ENCODE assay signal across 8 mouse cellular contexts in the genomic region with DNA sequence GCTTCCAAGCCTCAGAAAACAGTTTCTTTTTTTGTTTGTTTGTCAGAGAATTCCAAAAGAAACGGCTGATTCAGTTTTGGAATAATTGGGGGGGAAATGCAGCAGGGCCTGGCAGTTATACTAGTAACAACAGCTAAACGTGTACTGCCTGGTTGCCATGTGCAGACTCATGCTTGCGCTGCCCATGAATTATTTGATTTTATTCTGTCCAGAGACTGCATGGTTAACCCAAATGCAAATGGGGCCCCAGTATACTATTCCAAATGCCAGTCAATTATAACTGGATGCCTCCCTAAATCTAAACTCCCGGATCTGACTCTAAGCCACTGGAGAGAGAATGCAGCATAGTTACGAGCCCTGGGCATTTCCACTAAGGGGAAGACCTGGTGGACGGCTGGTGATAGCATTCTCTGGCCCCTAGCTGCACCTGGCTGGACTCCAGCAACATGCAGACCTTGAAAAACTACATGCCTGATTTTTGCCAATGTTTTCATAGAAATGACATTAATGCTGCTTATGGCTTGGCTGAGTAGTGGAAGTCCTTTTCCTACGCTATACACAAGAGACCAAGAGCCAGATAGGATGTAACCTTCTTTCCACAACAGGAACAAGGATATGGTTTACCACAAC. TPM values are rescaled to one million over a fixed set of nuclear protein-coding genes. Genes with fewer than 3 reads are reported as not detected.
A peak's percentile ranks its signal among the peaks of the same experiment; 100 is the strongest.
DNase-seq lines count a peak whose midpoint lies in the region; ATAC-seq lines count a peak whose summit lies in the region.

No protein-coding gene starts in this region.

- peaks cover 15% of the 10 kb centered on the region for H3K4me1 ChIP-seq in embryonic facial prominence, embryonic 10.5 days
- no peaks in the 10 kb centered on the region; the same call in 1 of the 2 replicates for H3K4me1 ChIP-seq in intestine, embryonic 15.5 days (replicated peaks)
- H3K4me1 ChIP-seq in neural tube, embryonic 14.5 days (ENCODE audit: control insufficient read depth, insufficient read depth, low read length) = no peaks in the 10 kb centered on the region; the same call in 1 of the 2 replicates

- H3K27me3 ChIP-seq in embryonic facial prominence, embryonic 10.5 days (replicated peaks; ENCODE audit: low read depth, poor library complexity, severe bottlenecking) = peaks cover 49% of the 10 kb centered on the region
- H3K27me3 ChIP-seq in intestine, embryonic 15.5 days (replicated peaks) = no peaks in the 10 kb centered on the region
- H3K27me3 ChIP-seq in neural tube, embryonic 14.5 days (ENCODE audit: control insufficient read depth, insufficient read depth, low read length) = no peaks in the 10 kb centered on the region

- 45% methylated on average over 7 of the region's 7 CpGs for WGBS in embryonic facial prominence, embryonic 10.5 days
- WGBS in intestine, embryonic 15.5 days = 47% methylated on average over 7 of the region's 7 CpGs
- WGBS in neural tube, embryonic 14.5 days = 27% methylated on average over 7 of the region's 7 CpGs

- peak overlapping the region; percentile 70 for H3K4me3 ChIP-seq in embryonic facial prominence, embryonic 10.5 days
- H3K4me3 ChIP-seq in intestine, embryonic 15.5 days (replicated peaks) = peak overlapping the region; percentile 68
- peak overlapping the region; percentile 63 for H3K4me3 ChIP-seq in neural tube, embryonic 14.5 days (ENCODE audit: low read depth, low read length)

- peak; percentile 37 to 43 for DNase-seq in layer of hippocampus, postnatal 14 days (ENCODE audit: low spot score in 2 of 2)
- no peak for DNase-seq in layer of hippocampus, adult 9-10 months (ENCODE audit: low spot score)
- DNase-seq in embryonic facial prominence, embryonic 10.5 days (ENCODE audit: low spot score) = no peak
- no peak for DNase-seq in spleen, postnatal 10 days (ENCODE audit: low spot score in 2 of 2)
- DNase-seq in lung, postnatal 10 days = no peak
- DNase-seq in natural killer cell, adult 2 months (ENCODE audit: low spot score in 2 of 2) = no peak

- H3K36me3 ChIP-seq in embryonic facial prominence, embryonic 10.5 days (replicated peaks) = no peaks in the 10 kb centered on the region
- H3K36me3 ChIP-seq in intestine, embryonic 15.5 days = no peaks in the 10 kb centered on the region
- H3K36me3 ChIP-seq in neural tube, embryonic 14.5 days (ENCODE audit: control insufficient read depth, insufficient read depth, low read length) = no peaks in the 10 kb centered on the region

- peak overlapping the region; percentile 86 for H3K27ac ChIP-seq in embryonic facial prominence, embryonic 10.5 days (replicated peaks)
- peak overlapping the region; percentile 79 for H3K27ac ChIP-seq in intestine, embryonic 15.5 days
- H3K27ac ChIP-seq in neural tube, embryonic 14.5 days (ENCODE audit: low read depth, low read length) = peak overlapping the region; percentile 95

- no peaks in the 10 kb centered on the region for H3K9me3 ChIP-seq in embryonic facial prominence, embryonic 10.5 days
- H3K9me3 ChIP-seq in intestine, embryonic 15.5 days = no peaks in the 10 kb centered on the region
- no peaks in the 10 kb centered on the region for H3K9me3 ChIP-seq in neural tube, embryonic 14.5 days (ENCODE audit: control insufficient read depth, low read length)

- H3K9ac ChIP-seq in intestine, embryonic 15.5 days = peak overlapping the region; percentile 57; the same call in 1 of the 2 replicates
- peak overlapping the region; percentile 76 for H3K9ac ChIP-seq in neural tube, embryonic 14.5 days (replicated peaks; ENCODE audit: low read depth, low read length)

- peak; percentile 31; the same call in 1 of the 2 replicates for ATAC-seq in intestine, embryonic 15.5 days
- ATAC-seq in neural tube, embryonic 14.5 days (ENCODE audit: low read depth) = no peak

- peak overlapping the region; percentile 91 for H3K4me2 ChIP-seq in intestine, embryonic 15.5 days (replicated peaks)
- peak overlapping the region; percentile 77 for H3K4me2 ChIP-seq in neural tube, embryonic 14.5 days (ENCODE audit: low read depth, low read length)

RNA-seq across cellular contexts. Expression of gene Tenm2, which starts 1.4 kb away (rescaled TPM):
- total RNA-seq in layer of hippocampus, postnatal 14 days (2021) = 100 to 1,000 TPM; 156 to 173 TPM
- polyA plus RNA-seq in embryonic facial prominence, embryonic 10.5 days (2016; fragmentation: Nextera tagmentation; extraction: Ambion mirVana) = 1.8 and 3.7 TPM in 2 replicates
- 0.65 and 0.90 TPM in 2 replicates for polyA plus RNA-seq in intestine, embryonic 15.5 days (2015; fragmentation: Nextera tagmentation; extraction: Ambion mirVana)
- polyA plus RNA-seq in neural tube, embryonic 14.5 days (2014; fragmentation: Nextera tagmentation; extraction: Ambion mirVana) = 23.8 and 32.2 TPM in 2 replicates

Comparison
In these comparisons a context has a peak if more than half of its experiments do, and no peak if none do; other contexts are left out.
1. DNase-seq: peak in layer of hippocampus, postnatal 14 days (2 of 2); none in layer of hippocampus, adult 9-10 months (single experiment), embryonic facial prominence, embryonic 10.5 days (single experiment), spleen, postnatal 10 days (0 of 2), lung, postnatal 10 days (single experiment) and natural killer cell, adult 2 months (0 of 2).
2. Peak in every context shown above with its lines, with median percentiles within 50 percentile points of each other: H3K27ac ChIP-seq and H3K4me3 ChIP-seq.